Mouse (Mus musculus) forebrain, postnatal 0 days (tissue): ENCODE results near the gene Pde12. TPM values are rescaled to one million over a fixed set of nuclear protein-coding genes. Genes with fewer than 3 reads are reported as not detected.
A peak's percentile ranks its signal among the peaks of the same experiment; 100 is the strongest.
"Not testable (repeated sequence)": the region's sequence is repeated elsewhere in the genome, so short reads cannot be mapped to it uniquely, and the experiment has no call there.

Experiments used
- ATAC-seq: fragments of 200-750 bp; cut with Nextera tagmentation; 2 replicates; pipeline ENCODE4 v1.8.0; 2017; ENCODE audit warnings: mild to moderate bottlenecking, moderate library complexity
- DNase-seq: peaks from one replicate; pipeline ENCODE4 v3.0.0-alpha.2; 2015
- H3K27ac ChIP-seq: fragments of 300-500 bp; sonication (generic); 2 replicates; pipeline ENCODE4 v1.5.1; 2014; ENCODE audit warnings: low read depth, mild to moderate bottlenecking, antibody characterized with exemption, low read length, moderate library complexity, mixed read lengths
- H3K27me3 ChIP-seq: fragments of 300-500 bp; sonication (generic); 2 replicates; pipeline ENCODE4 v1.6.1; 2014; ENCODE audit warnings: mild to moderate bottlenecking, low read length, mixed read lengths; ENCODE audit not compliant: insufficient read depth
- H3K36me3 ChIP-seq: fragments of 300-500 bp; sonication (generic); 2 replicates; pipeline ENCODE4 v1.6.1; 2014; ENCODE audit warnings: mild to moderate bottlenecking, moderate library complexity; ENCODE audit not compliant: insufficient read depth
- H3K4me1 ChIP-seq: fragments of 300-500 bp; sonication (generic); 2 replicates; pipeline ENCODE4 v1.6.1; 2014; ENCODE audit warnings: antibody characterized with exemption; ENCODE audit not compliant: insufficient read depth
- H3K4me2 ChIP-seq: fragments of 300-500 bp; sonication (generic); 2 replicates; pipeline ENCODE4 v1.6.1; 2014; ENCODE audit warnings: low read depth, mild to moderate bottlenecking, moderate library complexity
- H3K4me3 ChIP-seq: fragments of 300-500 bp; sonication (generic); 2 replicates; pipeline ENCODE4 v1.5.1; 2014; ENCODE audit warnings: low read depth, low read length, mixed read lengths
- H3K9ac ChIP-seq: fragments of 300-500 bp; sonication (generic); 2 replicates; pipeline ENCODE4 v1.6.1; 2014; ENCODE audit warnings: mild to moderate bottlenecking
- H3K9me3 ChIP-seq: fragments of 300-500 bp; sonication (generic); 2 replicates; pipeline ENCODE4 v1.6.1; 2016; ENCODE audit warnings: low read length
- CTCF ChIP-seq: sonication (generic); IDR thresholded peaks from 2 replicates; pipeline ENCODE4 v1.5.1; 2016; ENCODE audit warnings: antibody characterized with exemption, control low read depth, low read depth
- WGBS: fragments of 180-500 bp; shearing (Covaris S2); extraction: QIAGEN DNeasy Blood & Tissue Kit; methylation state at CpG from one replicate; pipeline ENCODE4 v1.1.7; 2014; 5-methylcytosine and 5-hydroxymethylcytosine counted together
- polyA plus RNA-seq: library from polyadenylated mRNA; unstranded; fragments of >200 nt; fragmentation: Nextera tagmentation; extraction: Ambion mirVana; gene quantifications from 2 replicates; pipeline ENCODE4 v1.2.1, GENCODE M21; 2015
- total RNA-seq: library from RNA; depleted of rRNA; stranded (reverse); fragments of >200 nt; gene quantifications from 2 replicates; pipeline ENCODE4 v1.2.3, GENCODE M21; 2014; rRNA removed

The Pde12 gene
- 15.7 and 21.1 TPM in 2 replicates for total RNA-seq
- polyA plus RNA-seq, result 10.7 and 10.9 TPM in 2 replicates

GRCm38 (mm10) chr14:26669292-26670073 lies at the start of gene Pde12:
TSS of gene Pde12 (minus strand) at chr14:26669883.
- Histone ChIP-seq H3K4me2 (peak within 1 kb of the TSS; percentile 94), H3K9me3 (no peaks in the 10 kb centered on the region), H3K36me3 (peaks cover 13% of the 10 kb centered on the region), H3K9ac (peak within 1 kb of the TSS; percentile 85), H3K4me1 (peaks cover 24% of the 10 kb centered on the region), H3K27ac (peak within 1 kb of the TSS; percentile 91), H3K27me3 (no peaks in the 10 kb centered on the region), H3K4me3 (peak within 1 kb of the TSS; percentile 84)
- ATAC-seq (peak; percentile 95), DNase-seq (peak; percentile 94)
- TF ChIP-seq CTCF, result no peak
- WGBS, result 1% methylated on average over 70 of the region's 70 CpGs

GRCm38 (mm10) chr14:26705246-26705645 lies 35.6 kb upstream of the Pde12 start:
- H3K9me3 ChIP-seq, H3K36me3 ChIP-seq, H3K9ac ChIP-seq, H3K27me3 ChIP-seq, H3K4me2 ChIP-seq, H3K4me1 ChIP-seq, H3K4me3 ChIP-seq, H3K27ac ChIP-seq, DNase-seq, ATAC-seq: not testable (repeated sequence)
- WGBS, result 89% methylated on average over 5 of the region's 5 CpGs

- TF ChIP-seq CTCF, result peak; percentile 54
- Histone ChIP-seq H3K27me3 (no peaks in the 10 kb centered on the region), H3K4me2 (no peak overlapping the region), H3K36me3 (no peaks in the 10 kb centered on the region), H3K4me1 (no peaks in the 10 kb centered on the region), H3K9ac (no peak overlapping the region), H3K4me3 (no peak overlapping the region), H3K27ac (no peak overlapping the region), H3K9me3 (no peaks in the 10 kb centered on the region)
- DNase-seq, result peak; percentile 32
- no peak for ATAC-seq
Measured at GRCm38 (mm10) chr14:26697912-26698311, 28.2 kb upstream of the Pde12 start.

- Histone ChIP-seq H3K36me3 (no peaks in the 10 kb centered on the region), H3K4me2 (no peak within 1 kb of the TSS), H3K4me3 (no peak within 1 kb of the TSS), H3K27ac (no peak within 1 kb of the TSS), H3K9me3 (no peaks in the 10 kb centered on the region), H3K9ac (no peak within 1 kb of the TSS), H3K4me1 (no peaks in the 10 kb centered on the region), H3K27me3 (no peaks in the 10 kb centered on the region)
- no peak for DNase-seq
- TF ChIP-seq CTCF, result no peak
- no peak for ATAC-seq
- WGBS, result 89% methylated on average over 3 of the region's 3 CpGs
Measured at GRCm38 (mm10) chr14:26692974-26693373, 23.3 kb upstream of the Pde12 start, which contains the start of gene Dnah12. TSS of gene Dnah12 (plus strand) at chr14:26693274.

GRCm38 (mm10) chr14:26691363-26691762 lies 21.7 kb upstream of the Pde12 start:
- H3K36me3 ChIP-seq, result no peaks in the 10 kb centered on the region
- 62% methylated on average over 2 of the region's 2 CpGs for WGBS
- H3K9ac ChIP-seq, result no peak overlapping the region
- TF ChIP-seq CTCF, result no peak
- H3K4me3 ChIP-seq, result no peak overlapping the region
- no peak overlapping the region for H3K27ac ChIP-seq
- DNase-seq (no peak), ATAC-seq (no peak)
- no peaks in the 10 kb centered on the region for H3K4me1 ChIP-seq
- no peaks in the 10 kb centered on the region for H3K9me3 ChIP-seq
- H3K27me3 ChIP-seq, result no peaks in the 10 kb centered on the region
- no peak overlapping the region for H3K4me2 ChIP-seq

GRCm38 (mm10) chr14:26690727-26691126 lies 21.0 kb upstream of the Pde12 start:
- no peak overlapping the region for H3K9ac ChIP-seq
- ATAC-seq (no peak), DNase-seq (no peak)
- no peaks in the 10 kb centered on the region for H3K36me3 ChIP-seq
- H3K4me2 ChIP-seq, result no peak overlapping the region
- no peaks in the 10 kb centered on the region for H3K27me3 ChIP-seq
- H3K9me3 ChIP-seq, result no peaks in the 10 kb centered on the region
- no peaks in the 10 kb centered on the region for H3K4me1 ChIP-seq
- WGBS, result 70% methylated on average over 2 of the region's 2 CpGs
- no peak for TF ChIP-seq CTCF
- H3K4me3 ChIP-seq, result no peak overlapping the region
- no peak overlapping the region for H3K27ac ChIP-seq

GRCm38 (mm10) chr14:26675791-26676190 lies 6.1 kb upstream of the Pde12 start:
- H3K9me3 ChIP-seq, result no peaks in the 10 kb centered on the region
- H3K27me3 ChIP-seq, result 0 out of 2 replicates have a peak, but pooled peaks cover 4% of the 10 kb centered on the region
- no peak overlapping the region for H3K4me2 ChIP-seq
- no peak overlapping the region for H3K9ac ChIP-seq
- H3K27ac ChIP-seq, result no peak overlapping the region
- ATAC-seq (no peak), DNase-seq (no peak)
- H3K36me3 ChIP-seq, result no peaks in the 10 kb centered on the region
- TF ChIP-seq CTCF, result no peak
- H3K4me1 ChIP-seq, result 0 out of 2 replicates have a peak, but pooled peaks cover 1% of the 10 kb centered on the region
- no peak overlapping the region for H3K4me3 ChIP-seq
- WGBS, result 83% methylated on average over 5 of the region's 5 CpGs
